Mouse (Mus musculus): ENCODE results near the gene Tango2. TPM values are rescaled to one million over a fixed set of nuclear protein-coding genes. Genes with fewer than 3 reads are reported as not detected.

Tango2 gene
- total and polyA plus RNA-seq, 3 experiments = 3.8 to 10.8 (median 9.6) TPM

DNA sequence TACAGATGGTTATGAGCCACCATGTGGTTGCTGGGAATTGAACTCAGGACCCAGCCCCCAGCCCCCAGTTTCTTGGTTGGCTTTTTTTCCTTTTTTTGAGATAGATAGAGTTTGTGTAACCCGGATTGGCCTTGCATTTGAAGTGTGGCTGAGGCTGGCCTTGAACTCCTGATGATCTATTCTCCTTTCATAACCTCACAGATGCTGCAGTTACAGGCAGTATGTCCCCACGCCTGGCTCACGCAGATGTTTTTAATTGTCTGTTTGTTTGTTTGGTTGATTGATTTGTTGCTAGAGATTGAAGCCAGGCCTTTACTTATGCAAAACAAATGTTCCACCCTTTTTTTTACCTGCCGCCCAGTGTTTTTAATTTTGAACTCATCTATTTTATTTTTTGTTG lies 18.9 kb upstream of the Tango2 start:
- Histone ChIP-seq H3K27ac (ENCODE audit: insufficient read depth, low read depth) (no peak overlapping the region), H3K9me3 (replicated peaks; ENCODE audit: low read length) (peaks cover 4% of the 10 kb centered on the region), H3K36me3 (replicated peaks in 1 of 2; ENCODE audit: control insufficient read depth in 1 of 2, insufficient read depth in 1 of 2, low read length in 1 of 2) (no peaks in the 10 kb centered on the region), H3K4me1 (ENCODE audit: control insufficient read depth in 1 of 2, insufficient read depth in 2 of 2) (peaks cover 0 to 3% of the 10 kb centered on the region in 2 experiments; a peak in 1 of 4 replicates), H3K27me3 (replicated peaks) (no peaks in the 10 kb centered on the region), H3K4me3 (replicated peaks in 1 of 3; ENCODE audit: low read depth in 2 of 3, low read length in 2 of 3, poor library complexity in 1 of 3) (no peak overlapping the region), H3K9ac (ENCODE audit: insufficient read depth, low read depth) (no peak overlapping the region), H3K4me2 (ENCODE audit: insufficient read depth, low read depth, poor library complexity, severe bottlenecking) (no peak overlapping the region), H3K79me2 (replicated peaks; ENCODE audit: control insufficient read depth, extremely low read depth, insufficient read depth, poor library complexity, severe bottlenecking) (no peaks in the 10 kb centered on the region)
- in situ Hi-C loops (cut with MboI; ENCODE audit: low pct_ligation_motif_present, low pct_unique_long_range_greater_than_20kb, low sequenced_read_pairs) = no loop called here
- dilution Hi-C loops (cut with MboI; ENCODE audit: extremely low pct_ligation_motif_present, extremely low pct_unique_long_range_greater_than_20kb, low sequenced_read_pairs) = no loop called here
- DNase-seq (ENCODE audit: extremely low read depth) = no peak
- TF ChIP-seq NRF1 (IDR thresholded peaks at IDR 0.05; ENCODE audit: low read depth, low read length) = no peak
- TF ChIP-seq ETS1 (conservative IDR thresholded peaks at IDR 0.05; ENCODE audit: low read depth, low read length) = no peak
- TF ChIP-seq USF1 (IDR thresholded peaks at IDR 0.05; ENCODE audit: low read depth, low read length) = no peak
- no peak for TF ChIP-seq NELFE (IDR thresholded peaks at IDR 0.05; ENCODE audit: low read depth, low read length)
- no peak for TF ChIP-seq MAFK (IDR thresholded peaks at IDR 0.05; ENCODE audit: insufficient replicate concordance, low read length)
- TF ChIP-seq CHD2 (IDR thresholded peaks at IDR 0.05; ENCODE audit: low read length) = no peak
- TF ChIP-seq CHD1 (IDR thresholded peaks at IDR 0.05; ENCODE audit: low read depth, low read length) = no peak
- no peak for TF ChIP-seq PAX5 (IDR thresholded peaks at IDR 0.05; ENCODE audit: low read length)
- TF ChIP-seq IRF4 (IDR thresholded peaks at IDR 0.05; ENCODE audit: low read depth, low read length) = no peak
- no peak for TF ChIP-seq MEF2A (IDR thresholded peaks at IDR 0.05; ENCODE audit: borderline replicate concordance, low read depth, low read length)
- TF ChIP-seq ZMIZ1 (IDR thresholded peaks at IDR 0.05; ENCODE audit: low read depth, low read length) = no peak
- TF ChIP-seq UBTF (IDR thresholded peaks at IDR 0.05; ENCODE audit: low read depth, low read length) = no peak
- TF ChIP-seq CTCF (conservative IDR thresholded peaks at IDR 0.05 in 1 of 2, IDR thresholded peaks at IDR 0.05 in 1 of 2; ENCODE audit: low read depth in 2 of 2, low read length in 2 of 2) = no peak
- TF ChIP-seq RAD21 (IDR thresholded peaks at IDR 0.05; ENCODE audit: low read depth, low read length) = no peak
- TF ChIP-seq SIN3A (IDR thresholded peaks at IDR 0.05; ENCODE audit: low read length) = no peak
- TF ChIP-seq ZKSCAN1 (IDR thresholded peaks at IDR 0.05; ENCODE audit: borderline replicate concordance, low read depth, low read length) = no peak

DNA sequence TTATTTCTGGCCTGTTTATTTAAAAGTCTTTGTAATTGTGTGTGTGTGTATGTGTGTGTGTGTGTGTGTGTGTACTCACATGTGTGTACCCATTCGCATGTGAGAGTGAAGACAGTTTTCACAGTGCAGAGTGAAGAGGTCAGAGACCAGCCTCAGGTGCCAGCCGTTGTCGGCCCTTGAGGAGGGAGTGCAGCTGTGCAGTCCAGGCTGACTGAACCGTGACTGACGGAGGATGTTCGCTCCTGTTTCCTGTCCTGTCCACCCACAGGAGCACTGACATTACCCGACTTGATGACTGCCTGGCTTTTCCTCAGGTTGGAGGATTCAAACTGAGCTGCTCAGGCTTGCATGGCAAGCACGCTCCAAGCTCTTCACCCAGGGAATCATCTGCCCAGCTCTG lies 15.0 kb upstream of the Tango2 start:
- TF ChIP-seq NELFE (IDR thresholded peaks at IDR 0.05; ENCODE audit: low read depth, low read length) = no peak
- TF ChIP-seq GABPA (IDR thresholded peaks at IDR 0.05; ENCODE audit: insufficient replicate concordance, low read depth, low read length) = no peak
- no peak for TF ChIP-seq E2F4 (IDR thresholded peaks at IDR 0.05; ENCODE audit: insufficient replicate concordance, low read depth, low read length)
- TF ChIP-seq MAX (IDR thresholded peaks at IDR 0.05; ENCODE audit: low read length) = no peak
- TF ChIP-seq JUND (conservative IDR thresholded peaks at IDR 0.05; ENCODE audit: low read depth, low read length) = no peak
- TF ChIP-seq MEF2A (IDR thresholded peaks at IDR 0.05; ENCODE audit: borderline replicate concordance, low read depth, low read length) = no peak
- no peak for TF ChIP-seq ZC3H11A (IDR thresholded peaks at IDR 0.05; ENCODE audit: low read depth, low read length)
- TF ChIP-seq JUN (IDR thresholded peaks at IDR 0.05; ENCODE audit: insufficient read depth, low read depth, low read length) = no peak
- no peak for TF ChIP-seq RCOR1 (conservative IDR thresholded peaks at IDR 0.05; ENCODE audit: low read depth, low read length)
- no peak for TF ChIP-seq MYC (IDR thresholded peaks at IDR 0.05; ENCODE audit: low read depth, low read length)
- TF ChIP-seq TCF12 (IDR thresholded peaks at IDR 0.05; ENCODE audit: low read depth, low read length) = no peak
- no peak for TF ChIP-seq CTCF (conservative IDR thresholded peaks at IDR 0.05 in 1 of 2, IDR thresholded peaks at IDR 0.05 in 1 of 2; ENCODE audit: low read depth in 2 of 2, low read length in 2 of 2)
- TF ChIP-seq UBTF (IDR thresholded peaks at IDR 0.05; ENCODE audit: low read depth, low read length) = no peak
- TF ChIP-seq POLR2A (IDR thresholded peaks at IDR 0.05; ENCODE audit: low read depth, low read length) = no peak
- no peak for TF ChIP-seq SMC3 (IDR thresholded peaks at IDR 0.05; ENCODE audit: low read depth, low read length)
- no peak for TF ChIP-seq CHD1 (IDR thresholded peaks at IDR 0.05; ENCODE audit: low read depth, low read length)
- TF ChIP-seq SIN3A (IDR thresholded peaks at IDR 0.05; ENCODE audit: low read length) = no peak
- TF ChIP-seq MAZ (IDR thresholded peaks at IDR 0.05; ENCODE audit: low read depth, low read length) = no peak
- TF ChIP-seq BHLHE40 (IDR thresholded peaks at IDR 0.05; ENCODE audit: low read depth, low read length) = no peak
- peaks cover 4% of the 10 kb centered on the region for H3K9me3 ChIP-seq (replicated peaks; ENCODE audit: low read length)
- DNase-seq (ENCODE audit: extremely low read depth) = no peak
- H3K79me2 ChIP-seq (replicated peaks; ENCODE audit: control insufficient read depth, extremely low read depth, insufficient read depth, poor library complexity, severe bottlenecking) = no peaks in the 10 kb centered on the region
- dilution Hi-C loops (cut with MboI; ENCODE audit: extremely low pct_ligation_motif_present, extremely low pct_unique_long_range_greater_than_20kb, low sequenced_read_pairs) = no loop called here
- H3K36me3 ChIP-seq (replicated peaks in 1 of 2; ENCODE audit: control insufficient read depth in 1 of 2, insufficient read depth in 1 of 2, low read length in 1 of 2) = no peaks in the 10 kb centered on the region
- H3K4me3 ChIP-seq (replicated peaks in 1 of 3; ENCODE audit: low read depth in 2 of 3, low read length in 2 of 3, poor library complexity in 1 of 3) = no peak overlapping the region
- H3K9ac ChIP-seq (ENCODE audit: insufficient read depth, low read depth) = no peak overlapping the region
- H3K4me2 ChIP-seq (ENCODE audit: insufficient read depth, low read depth, poor library complexity, severe bottlenecking) = no peak overlapping the region
- no peak overlapping the region for H3K27ac ChIP-seq (ENCODE audit: insufficient read depth, low read depth)
- no peaks in the 10 kb centered on the region for H3K4me1 ChIP-seq (ENCODE audit: control insufficient read depth in 1 of 2, insufficient read depth in 2 of 2)
- H3K27me3 ChIP-seq (replicated peaks) = no peaks in the 10 kb centered on the region
- in situ Hi-C loops (cut with MboI; ENCODE audit: low pct_ligation_motif_present, low pct_unique_long_range_greater_than_20kb, low sequenced_read_pairs) = no loop called here
